Mouse (Mus musculus) heart, embryonic 14.5 days (tissue): ENCODE results near the gene Rtraf. TPM values are rescaled to one million over a fixed set of nuclear protein-coding genes. Genes with fewer than 3 reads are reported as not detected.
"Not testable (repeated sequence)": the region's sequence is repeated elsewhere in the genome, so short reads cannot be mapped to it uniquely, and the experiment has no call there.

Source experiments
- ATAC-seq: fragments of 200-750 bp; cut with Nextera tagmentation; 2 replicates; pipeline ENCODE4 v1.8.0; 2017; ENCODE audit warnings: low read depth, moderate TSS enrichment; ENCODE audit not compliant: insufficient number of reproducible peaks, insufficient read depth, low FRiP score
- H3K27ac ChIP-seq, 2 experiments: fragments of 200-500 bp in 1 of 2; fragments of 300-500 bp in 1 of 2; sonication (generic) in 1 of 2; replicated peaks in 1 of 2; 2 replicates each; pipeline ENCODE4 v1.5.1; 2012 to 2014; ENCODE audit warnings: low read depth in 2 of 2, low read length in 2 of 2, control low read depth in 1 of 2, mild to moderate bottlenecking in 1 of 2, mixed read lengths in 1 of 2; ENCODE audit not compliant: control insufficient read depth in 1 of 2, insufficient read depth in 1 of 2
- H3K27me3 ChIP-seq: fragments of 300-500 bp; sonication (generic); 2 replicates; pipeline ENCODE4 v1.6.1; 2014; ENCODE audit warnings: mild to moderate bottlenecking, low read length, control low read depth; ENCODE audit not compliant: control insufficient read depth, insufficient read depth
- H3K36me3 ChIP-seq: fragments of 300-500 bp; sonication (generic); 2 replicates; pipeline ENCODE4 v1.6.1; 2014; ENCODE audit warnings: mild to moderate bottlenecking, control low read depth, low read length, mixed read lengths; ENCODE audit not compliant: control insufficient read depth, insufficient read depth
- H3K4me1 ChIP-seq, 2 experiments: fragments of 200-500 bp in 1 of 2; fragments of 300-500 bp in 1 of 2; sonication (generic) in 1 of 2; 2 replicates each; pipeline ENCODE4 v1.6.1; 2012 to 2014; ENCODE audit warnings: low read length in 2 of 2, control low read depth in 1 of 2, mixed read lengths in 1 of 2; ENCODE audit not compliant: control insufficient read depth in 2 of 2, insufficient read depth in 2 of 2
- H3K4me2 ChIP-seq: fragments of 300-500 bp; sonication (generic); 2 replicates; pipeline ENCODE4 v1.6.1; 2014; ENCODE audit warnings: mild to moderate bottlenecking, low read length
- H3K4me3 ChIP-seq, 2 experiments: fragments of 200-500 bp in 1 of 2; fragments of 300-500 bp in 1 of 2; sonication (generic) in 1 of 2; 2 replicates each; pipeline ENCODE4 v1.5.1; 2012 to 2014; ENCODE audit warnings: low read length in 2 of 2, mild to moderate bottlenecking in 2 of 2, control low read depth in 1 of 2, low read depth in 1 of 2, moderate library complexity in 1 of 2; ENCODE audit not compliant: control insufficient read depth in 1 of 2, insufficient read depth in 1 of 2
- H3K9ac ChIP-seq: fragments of 300-500 bp; sonication (generic); 2 replicates; pipeline ENCODE4 v1.6.1; 2014; ENCODE audit warnings: mild to moderate bottlenecking, low read length
- H3K9me3 ChIP-seq: fragments of 300-500 bp; sonication (generic); 2 replicates; pipeline ENCODE4 v1.6.1; 2016; ENCODE audit warnings: low read length, control low read depth; ENCODE audit not compliant: control insufficient read depth
- WGBS: fragments of 180-500 bp; shearing (Covaris S2); extraction: QIAGEN DNeasy Blood & Tissue Kit; methylation state at CpG from one replicate; pipeline ENCODE4 v1.1.7; 2014; 5-methylcytosine and 5-hydroxymethylcytosine counted together
- polyA plus RNA-seq: library from polyadenylated mRNA; unstranded; fragments of >200 nt; fragmentation: Nextera tagmentation; extraction: Ambion mirVana; gene quantifications from 2 replicates; pipeline ENCODE4 v1.2.1, GENCODE M21; 2014

Rtraf gene
- polyA plus RNA-seq: 177 and 202 TPM in 2 replicates

- Histone ChIP-seq H3K4me2 (peak within 1 kb of the TSS; percentile 90), H3K4me3 (peak within 1 kb of the TSS; percentile 85 to 92), H3K9me3 (no peaks in the 10 kb centered on the region), H3K9ac (peak within 1 kb of the TSS; percentile 96), H3K4me1 (peaks cover 0 to 12% of the 10 kb centered on the region in 2 experiments; a peak in 3 of 4 replicates), H3K36me3 (peaks cover 33% of the 10 kb centered on the region), H3K27me3 (peaks cover 4% of the 10 kb centered on the region; the same call in 1 of the 2 replicates), H3K27ac (peak within 1 kb of the TSS; percentile 68 to 88; a peak in 3 of 4 replicates)
- WGBS: under 1% methylated on average over 80 of the region's 80 CpGs
- peak; percentile 99 for ATAC-seq
Observed at GRCm38 (mm10) chr14:19823321-19824142, at the start of gene Rtraf. Gene Rtraf (minus strand): TSS chr14:19823824.

GRCm38 (mm10) chr14:19867286-19867935, 43.8 kb upstream of the Rtraf start:
- H3K4me2 ChIP-seq: no peak overlapping the region
- no peak overlapping the region for H3K4me3 ChIP-seq
- no peak for ATAC-seq
- H3K9me3 ChIP-seq: no peaks in the 10 kb centered on the region
- 56% methylated on average over 5 of the region's 5 CpGs for WGBS
- no peak overlapping the region for H3K9ac ChIP-seq
- no peaks in the 10 kb centered on the region for H3K27me3 ChIP-seq
- no peaks in the 10 kb centered on the region for H3K36me3 ChIP-seq
- no peak overlapping the region for H3K27ac ChIP-seq
- H3K4me1 ChIP-seq: peaks cover 2 to 7% of the 10 kb centered on the region in 2 experiments

GRCm38 (mm10) chr14:19865121-19865520, 41.5 kb upstream of the Rtraf start:
- H3K4me3 ChIP-seq, ATAC-seq, H3K9ac ChIP-seq, H3K36me3 ChIP-seq, H3K27ac ChIP-seq, H3K27me3 ChIP-seq, H3K4me1 ChIP-seq, H3K9me3 ChIP-seq, H3K4me2 ChIP-seq: not testable (repeated sequence)
- 83% methylated on average over 9 of the region's 9 CpGs for WGBS

GRCm38 (mm10) chr14:19861311-19862080, 37.9 kb upstream of the Rtraf start:
- H3K27me3 ChIP-seq: no peaks in the 10 kb centered on the region
- no peak for ATAC-seq
- no peak overlapping the region for H3K4me3 ChIP-seq
- H3K9ac ChIP-seq: no peak overlapping the region
- no peaks in the 10 kb centered on the region for H3K9me3 ChIP-seq
- no peak overlapping the region for H3K27ac ChIP-seq
- no peaks in the 10 kb centered on the region for H3K4me1 ChIP-seq
- 75% methylated on average over 8 of the region's 8 CpGs for WGBS
- no peak overlapping the region for H3K4me2 ChIP-seq
- no peaks in the 10 kb centered on the region for H3K36me3 ChIP-seq

GRCm38 (mm10) chr14:19860281-19860680, 36.7 kb upstream of the Rtraf start:
- Histone ChIP-seq H3K4me3 (no peak overlapping the region), H3K27ac (no peak overlapping the region), H3K27me3 (no peaks in the 10 kb centered on the region), H3K9ac (no peak overlapping the region), H3K36me3 (no peaks in the 10 kb centered on the region), H3K4me2 (no peak overlapping the region), H3K9me3 (no peaks in the 10 kb centered on the region), H3K4me1 (no peaks in the 10 kb centered on the region)
- ATAC-seq: no peak
- 89% methylated on average over 4 of the region's 4 CpGs for WGBS

- no peaks in the 10 kb centered on the region for H3K36me3 ChIP-seq
- no peak overlapping the region for H3K4me3 ChIP-seq
- 41% methylated on average over 8 of the region's 8 CpGs for WGBS
- no peaks in the 10 kb centered on the region for H3K27me3 ChIP-seq
- no peak overlapping the region for H3K9ac ChIP-seq
- no peak overlapping the region for H3K4me2 ChIP-seq
- H3K4me1 ChIP-seq: no peaks in the 10 kb centered on the region
- no peak overlapping the region for H3K27ac ChIP-seq
- no peaks in the 10 kb centered on the region for H3K9me3 ChIP-seq
- ATAC-seq: no peak
Observed at GRCm38 (mm10) chr14:19858808-19859776, 35.5 kb upstream of the Rtraf start.
